Mouse (Mus musculus) brain, embryonic 14.5 days (tissue): ENCODE measurements around the gene D630023F18Rik.

ENCODE experiments used
- CTCF ChIP-seq: fragments of 200-500 bp; IDR thresholded peaks from 2 replicates; pipeline ENCODE4 v1.5.1; 2012; ENCODE audit warnings: inconsistent platforms, mild to moderate bottlenecking, moderate library complexity, borderline replicate concordance; ENCODE audit not compliant: insufficient read depth, insufficient read length; ENCODE audit errors: extremely low read depth
- POLR2A ChIP-seq: fragments of 200-500 bp; IDR thresholded peaks from 2 replicates; pipeline ENCODE4 v1.6.1; 2012; ENCODE audit warnings: mild to moderate bottlenecking, inconsistent platforms, borderline replicate concordance; ENCODE audit not compliant: poor library complexity, insufficient read depth, insufficient read length, severe bottlenecking; ENCODE audit errors: extremely low read depth

GRCm38 (mm10) chr1:65112807-65113196 lies 10.2 kb downstream of the D630023F18Rik start:
- TF ChIP-seq POLR2A (no peak), CTCF (no peak)
